Mouse (Mus musculus) embryonic facial prominence, embryonic 11.5 days (tissue): ENCODE data around the gene H13. TPM values are rescaled to one million over a fixed set of nuclear protein-coding genes. Genes with fewer than 3 reads are reported as not detected.
A peak's percentile ranks its signal among the peaks of the same experiment; 100 is the strongest.

Source experiments
- ATAC-seq: fragments of 200-750 bp; cut with Nextera tagmentation; replicated peaks from 2 replicates; pipeline ENCODE4 v1.8.0; 2017; ENCODE audit warnings: low read depth; ENCODE audit not compliant: insufficient number of reproducible peaks, low FRiP score, low TSS enrichment
- DNase-seq: peaks from one replicate; pipeline ENCODE4 v3.0.0-alpha.2; 2015; ENCODE audit warnings: low spot score
- H3K27ac ChIP-seq: fragments of 300-500 bp; sonication (generic); replicated peaks from 2 replicates; pipeline ENCODE4 v1.5.1; 2014; ENCODE audit warnings: mild to moderate bottlenecking, low read depth, low read length, control low read depth
- H3K27me3 ChIP-seq: fragments of 300-500 bp; sonication (generic); 2 replicates; pipeline ENCODE4 v1.6.1; 2014; ENCODE audit warnings: mild to moderate bottlenecking, low read length, moderate library complexity, mixed read lengths; ENCODE audit not compliant: control insufficient read depth, insufficient read depth
- H3K36me3 ChIP-seq: fragments of 300-500 bp; sonication (generic); replicated peaks from 2 replicates; pipeline ENCODE4 v1.6.1; 2014; ENCODE audit warnings: low read depth, mild to moderate bottlenecking, low read length, moderate library complexity, mixed read lengths; ENCODE audit not compliant: control insufficient read depth, insufficient read depth
- H3K4me1 ChIP-seq: fragments of 300-500 bp; sonication (generic); 2 replicates; pipeline ENCODE4 v1.6.1; 2014; ENCODE audit warnings: low read length, mixed read lengths; ENCODE audit not compliant: control insufficient read depth, insufficient read depth
- H3K4me2 ChIP-seq: fragments of 300-500 bp; sonication (generic); 2 replicates; pipeline ENCODE4 v1.6.1; 2014; ENCODE audit warnings: low read depth, mild to moderate bottlenecking, control low read depth, low read length, moderate library complexity
- H3K4me3 ChIP-seq: fragments of 300-500 bp; sonication (generic); 2 replicates; pipeline ENCODE4 v1.5.1; 2014; ENCODE audit warnings: low read depth, low read length, control low read depth
- H3K9ac ChIP-seq: fragments of 300-500 bp; sonication (generic); replicated peaks from 2 replicates; pipeline ENCODE4 v1.6.1; 2014; ENCODE audit warnings: mild to moderate bottlenecking, control low read depth, low read length
- H3K9me3 ChIP-seq: fragments of 300-500 bp; sonication (generic); replicated peaks from 2 replicates; pipeline ENCODE4 v1.6.1; 2016; ENCODE audit warnings: mild to moderate bottlenecking, low read length, inconsistent platforms, mixed read lengths; ENCODE audit not compliant: control insufficient read depth
- WGBS: fragments of 180-500 bp; shearing (Covaris S2); extraction: QIAGEN DNeasy Blood & Tissue Kit; methylation state at CpG from one replicate; pipeline ENCODE4 v1.1.7; 2014; 5-methylcytosine and 5-hydroxymethylcytosine counted together
- polyA plus RNA-seq: library from polyadenylated mRNA; unstranded; fragments of >200 nt; fragmentation: Nextera tagmentation; extraction: Ambion mirVana; gene quantifications from 2 replicates; pipeline ENCODE4 v1.2.1, GENCODE M21; 2014

Gene H13
- polyA plus RNA-seq, 1 experiment from 2014 or later = 118 TPM

DNA sequence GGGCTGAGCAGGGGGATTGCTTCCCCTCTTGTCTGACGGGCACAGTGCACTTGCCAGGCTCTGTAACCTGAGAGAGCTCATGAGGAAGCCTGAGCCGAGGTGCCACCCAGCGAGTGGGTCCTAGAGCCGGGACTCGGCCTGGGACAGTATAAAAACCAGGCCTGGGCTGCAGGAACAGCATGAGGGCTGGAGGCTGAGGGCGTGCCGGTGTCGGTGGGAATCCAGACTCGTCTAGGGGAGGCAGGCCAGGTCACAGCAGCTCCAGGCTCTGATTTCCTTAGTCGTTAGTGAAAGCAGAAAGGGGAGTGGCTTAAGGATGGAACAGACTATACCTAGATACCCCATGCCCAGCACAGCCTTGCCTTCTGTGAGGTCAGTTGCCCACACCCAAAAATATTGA lies 26.8 kb downstream of the H13 start:
- peak overlapping the region; percentile 68; the same call in 1 of the 2 replicates for H3K9ac ChIP-seq
- H3K4me2 ChIP-seq = no peak overlapping the region
- no peak overlapping the region for H3K27ac ChIP-seq
- ATAC-seq (no peak), DNase-seq (no peak)
- no peaks in the 10 kb centered on the region for H3K27me3 ChIP-seq
- WGBS = 68% methylated on average over 10 of the region's 10 CpGs
- no peaks in the 10 kb centered on the region for H3K9me3 ChIP-seq
- H3K4me3 ChIP-seq = no peak overlapping the region
- H3K36me3 ChIP-seq = peaks cover 13% of the 10 kb centered on the region
- H3K4me1 ChIP-seq = no peaks in the 10 kb centered on the region

DNA sequence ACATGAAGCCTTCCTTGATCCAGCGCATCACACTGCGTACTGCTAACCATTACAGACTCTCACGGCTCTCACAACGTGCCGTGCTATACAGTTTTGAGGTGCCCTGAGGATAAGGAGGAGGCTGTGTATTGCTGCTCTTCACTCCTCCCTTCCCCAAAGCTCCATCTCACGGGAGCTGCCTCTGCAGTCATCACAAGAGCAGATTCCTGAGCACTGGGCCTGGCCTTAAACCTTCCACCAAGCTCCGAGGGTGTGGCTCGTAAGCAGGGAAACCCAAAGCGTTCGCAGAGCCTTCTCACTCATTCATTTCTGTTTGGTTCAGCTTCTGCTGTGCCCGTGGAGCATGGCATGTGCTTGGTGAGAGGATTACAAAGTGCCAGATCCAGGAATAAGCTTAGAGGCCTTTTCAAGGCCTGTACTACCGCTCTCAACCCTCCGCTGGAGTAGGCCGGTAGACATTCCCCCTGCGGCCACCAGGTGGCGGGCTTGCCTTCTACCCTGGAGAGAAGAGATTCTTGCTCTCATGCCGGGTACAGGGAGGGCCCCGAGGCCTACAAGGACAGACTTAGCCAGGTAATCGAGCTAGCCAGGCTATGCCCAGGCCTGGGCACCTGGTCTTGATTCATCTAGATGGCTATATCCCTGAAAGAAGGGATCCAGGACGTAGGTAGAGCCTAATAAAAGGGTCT lies 27.4 kb downstream of the H13 start:
- no peak overlapping the region for H3K4me3 ChIP-seq
- no peak overlapping the region; the same call in 1 of the 2 replicates for H3K27ac ChIP-seq
- ATAC-seq = peak; percentile 42; the same call in 1 of the 2 replicates
- DNase-seq = peak; percentile 93
- H3K27me3 ChIP-seq = no peaks in the 10 kb centered on the region
- H3K9me3 ChIP-seq = no peaks in the 10 kb centered on the region
- 42% methylated on average over 20 of the region's 20 CpGs for WGBS
- no peak overlapping the region for H3K4me2 ChIP-seq
- H3K36me3 ChIP-seq = peaks cover 20% of the 10 kb centered on the region
- no peaks in the 10 kb centered on the region for H3K4me1 ChIP-seq
- H3K9ac ChIP-seq = peak overlapping the region; percentile 68

DNA sequence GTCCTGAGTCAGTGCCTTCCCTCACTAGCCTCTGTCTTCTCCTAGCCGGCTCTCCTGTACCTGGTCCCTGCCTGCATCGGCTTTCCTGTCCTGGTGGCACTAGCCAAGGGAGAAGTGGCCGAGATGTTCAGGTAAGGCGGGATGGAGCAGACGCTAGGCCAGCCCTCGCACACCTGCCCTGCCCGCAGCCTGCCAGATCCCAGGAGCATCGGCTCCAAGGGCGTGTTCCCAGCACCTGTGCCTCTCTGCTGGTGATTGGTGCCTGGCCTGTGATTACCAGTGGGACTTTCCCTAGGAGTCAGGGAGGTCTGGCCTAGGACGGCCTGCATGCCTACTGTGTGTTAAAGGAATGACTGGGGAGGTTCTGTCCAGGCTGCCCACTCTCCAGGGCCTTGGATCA lies 30.9 kb downstream of the H13 start:
- H3K9me3 ChIP-seq = no peaks in the 10 kb centered on the region
- no peak for DNase-seq
- no peak overlapping the region for H3K4me3 ChIP-seq
- H3K27ac ChIP-seq = no peak overlapping the region
- no peak for ATAC-seq
- no peaks in the 10 kb centered on the region for H3K4me1 ChIP-seq
- H3K4me2 ChIP-seq = no peak overlapping the region
- no peaks in the 10 kb centered on the region for H3K27me3 ChIP-seq
- 94% methylated on average over 10 of the region's 10 CpGs for WGBS
- H3K9ac ChIP-seq = no peak overlapping the region
- peaks cover 27% of the 10 kb centered on the region for H3K36me3 ChIP-seq

DNA sequence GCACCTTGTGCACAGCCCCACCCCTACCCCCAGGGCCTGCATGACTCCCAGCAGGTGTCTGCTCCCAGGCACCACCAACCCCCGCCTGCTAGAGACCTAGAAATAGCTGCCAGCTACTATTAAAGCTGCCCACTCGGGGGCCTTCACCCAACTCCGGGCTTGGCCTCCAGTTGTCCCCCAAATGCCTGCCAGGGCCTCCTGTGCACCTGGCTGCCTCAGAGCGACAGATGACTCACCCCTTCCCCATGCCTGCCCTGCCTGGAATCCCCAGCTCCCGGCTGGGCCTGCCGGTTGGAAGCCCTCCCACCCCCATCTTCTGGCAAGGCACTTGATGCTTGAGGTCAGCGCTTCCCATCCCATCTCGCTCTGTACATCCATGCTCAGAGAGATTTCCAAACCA lies 31.5 kb downstream of the H13 start:
- H3K36me3 ChIP-seq = peaks cover 27% of the 10 kb centered on the region

GRCm38 (mm10) chr2:152703596-152704255 lies 34.5 kb downstream of the H13 start:
- ATAC-seq = no peak
- Histone ChIP-seq H3K27me3 (no peaks in the 10 kb centered on the region; the same call in 1 of the 2 replicates), H3K9ac (0 out of 2 replicates have a peak overlapping the region, but pooled peaks have one; percentile 25), H3K4me1 (peaks cover 15% of the 10 kb centered on the region), H3K27ac (no peak overlapping the region), H3K4me3 (no peak overlapping the region), H3K9me3 (no peaks in the 10 kb centered on the region), H3K4me2 (no peak overlapping the region), H3K36me3 (peaks cover 26% of the 10 kb centered on the region)
- no peak for DNase-seq
- WGBS = 91% methylated on average over 21 of the region's 21 CpGs

More for the DNA sequence above, 31.5 kb downstream of the H13 start:
- H3K9ac ChIP-seq = no peak overlapping the region
- no peaks in the 10 kb centered on the region for H3K27me3 ChIP-seq
- ATAC-seq (no peak), DNase-seq (no peak)
- WGBS = 89% methylated on average over 8 of the region's 8 CpGs
- H3K4me1 ChIP-seq = 0 out of 2 replicates have a peak, but pooled peaks cover 1% of the 10 kb centered on the region
- H3K4me3 ChIP-seq = no peak overlapping the region
- no peak overlapping the region for H3K27ac ChIP-seq
- H3K4me2 ChIP-seq = no peak overlapping the region
- H3K9me3 ChIP-seq = no peaks in the 10 kb centered on the region

GRCm38 (mm10) chr2:152704256-152704605 lies 35.0 kb downstream of the H13 start:
- WGBS = 87% methylated on average over 5 of the region's 5 CpGs
- Histone ChIP-seq H3K4me2 (no peak overlapping the region), H3K27me3 (no peaks in the 10 kb centered on the region; the same call in 1 of the 2 replicates), H3K9ac (0 out of 2 replicates have a peak overlapping the region, but pooled peaks have one; percentile 25), H3K4me1 (peaks cover 15% of the 10 kb centered on the region), H3K27ac (no peak overlapping the region), H3K36me3 (peaks cover 26% of the 10 kb centered on the region), H3K9me3 (no peaks in the 10 kb centered on the region), H3K4me3 (no peak overlapping the region)
- ATAC-seq (no peak), DNase-seq (no peak)

- no peaks in the 10 kb centered on the region for H3K9me3 ChIP-seq
- H3K4me2 ChIP-seq = no peak overlapping the region
- H3K4me3 ChIP-seq = no peak overlapping the region
- 0 out of 2 replicates have a peak overlapping the region, but pooled peaks have one; percentile 90 for H3K27ac ChIP-seq
- WGBS = 91% methylated on average over 14 of the region's 14 CpGs
- H3K27me3 ChIP-seq = no peaks in the 10 kb centered on the region; the same call in 1 of the 2 replicates
- ATAC-seq = no peak
- peaks cover 15% of the 10 kb centered on the region for H3K4me1 ChIP-seq
- H3K9ac ChIP-seq = peak overlapping the region; percentile 18; the same call in 1 of the 2 replicates
- no peak for DNase-seq
- H3K36me3 ChIP-seq = peaks cover 26% of the 10 kb centered on the region
Observed at GRCm38 (mm10) chr2:152704811-152705370, 35.6 kb downstream of the H13 start.
